15 mouse cellular contexts compared by ENCODE assay signal in the genomic region with DNA sequence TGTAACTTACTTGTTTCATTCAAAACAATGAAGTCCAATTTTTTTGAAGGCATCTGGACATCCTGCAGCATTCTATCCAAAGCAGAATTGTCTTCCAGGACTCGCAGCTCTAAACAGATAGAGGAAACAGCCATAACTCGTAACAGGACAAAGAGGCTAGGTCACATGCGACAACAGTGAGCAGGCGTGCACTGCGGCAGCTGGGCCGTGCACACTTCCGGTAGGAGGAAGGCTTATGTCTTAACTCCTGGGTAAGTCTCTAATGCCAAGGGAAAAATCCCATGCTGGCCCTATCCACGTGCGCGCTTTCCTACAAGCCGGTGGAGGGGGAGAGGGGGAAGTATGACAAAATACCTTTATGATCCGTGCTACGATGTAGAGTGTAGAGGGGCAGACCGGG. TPM values are rescaled to one million over a fixed set of nuclear protein-coding genes. Genes with fewer than 3 reads are reported as not detected.
"Had no signal": no experiment of that assay in that cellular context is flagged by ENCODE, and none has a peak within 500 bp of the region (broad histone marks: within the 10 kb centered on the region; RNA-seq: fewer than 3 reads in every experiment).

No protein-coding gene starts in this region.

- ATAC-seq: intestine, embryonic 16.5 days; lung, postnatal 0 days had no signal

- H3K4me1 ChIP-seq: liver, embryonic 15.5 days; megakaryocyte, embryonic 14.5 days; neural tube, embryonic 15.5 days had no signal

- H3K27ac ChIP-seq: liver, embryonic 15.5 days; midbrain, embryonic 12.5 days; neural tube, embryonic 15.5 days had no signal

- H3K9ac ChIP-seq: liver, embryonic 15.5 days; midbrain, embryonic 12.5 days; neural tube, embryonic 15.5 days had no signal

- H3K36me3 ChIP-seq: liver, embryonic 15.5 days; midbrain, embryonic 12.5 days; neural tube, embryonic 15.5 days had no signal

- H3K27me3 ChIP-seq: liver, embryonic 15.5 days; megakaryocyte, embryonic 14.5 days; midbrain, embryonic 12.5 days; neural tube, embryonic 15.5 days had no signal

- H3K4me3 ChIP-seq: liver, embryonic 15.5 days; megakaryocyte, embryonic 14.5 days; midbrain, embryonic 12.5 days; myocyte; neural tube, embryonic 15.5 days had no signal

- H3K4me2 ChIP-seq: liver, embryonic 11.5 days; liver, embryonic 15.5 days; midbrain, embryonic 12.5 days; neural tube, embryonic 15.5 days had no signal

- H3K9me3 ChIP-seq: liver, embryonic 15.5 days; megakaryocyte, embryonic 14.5 days; midbrain, embryonic 12.5 days; neural tube, embryonic 15.5 days had no signal

- DNase-seq: kidney, adult 8-10 months; kidney, postnatal 25 days; lung, adult 2 months; lung, postnatal 36 days; right cerebral cortex, postnatal 4 days; spleen, adult 18-20 months; thymus, postnatal 4 days had no signal

RNA-seq across cellular contexts. Expression of gene Dpp4, which starts 55.4 kb away (rescaled TPM):
- polyA plus RNA-seq: myocyte had no signal
